Mouse (Mus musculus) kidney, adult 9 months (tissue): Measurements from ENCODE around the gene Rhobtb1.

Experiments used
- DNase-seq: peaks from one replicate; pipeline ENCODE4 v3.0.0; 2022

The Rhobtb1 gene

GRCm38 (mm10) chr10:69328029-69328655, 176.9 kb downstream of the Rhobtb1 start:
- no peak for DNase-seq

GRCm38 (mm10) chr10:69328656-69329046, 177.4 kb downstream of the Rhobtb1 start:
- no peak for DNase-seq

GRCm38 (mm10) chr10:69331231-69331630, 180.0 kb downstream of the Rhobtb1 start:
- DNase-seq: peak; percentile 64

- no peak for DNase-seq
These were observed 182.0 kb downstream of the Rhobtb1 start for GRCm38 (mm10) chr10:69333212-69333611.

GRCm38 (mm10) chr10:69334271-69335194, 183.3 kb downstream of the Rhobtb1 start:
- no peak for DNase-seq

- DNase-seq: no peak
These were observed 183.9 kb downstream of the Rhobtb1 start for GRCm38 (mm10) chr10:69335195-69335536.

- DNase-seq: no peak
These were observed 184.4 kb downstream of the Rhobtb1 start for GRCm38 (mm10) chr10:69335611-69336010.

- DNase-seq: no peak
These were observed 185.0 kb downstream of the Rhobtb1 start for GRCm38 (mm10) chr10:69336219-69336618.

GRCm38 (mm10) chr10:69340001-69340400, 188.8 kb downstream of the Rhobtb1 start:
- no peak for DNase-seq
